Mouse (Mus musculus) frontal cortex, postnatal 36 days (tissue): ENCODE measurements at regions not wholly inside any gene's neighbourhood (a gene's known extent, or its start where the extent isn't known, plus 50 kb on each side); places are given as distances from the start of the nearest gene placed in this dataset.

ENCODE experiments used
- DNase-seq, 2 experiments: peaks; one replicate each; pipeline ENCODE4 v3.0.0; 2022; ENCODE audit warnings: low spot score in 2 of 2

DNA sequence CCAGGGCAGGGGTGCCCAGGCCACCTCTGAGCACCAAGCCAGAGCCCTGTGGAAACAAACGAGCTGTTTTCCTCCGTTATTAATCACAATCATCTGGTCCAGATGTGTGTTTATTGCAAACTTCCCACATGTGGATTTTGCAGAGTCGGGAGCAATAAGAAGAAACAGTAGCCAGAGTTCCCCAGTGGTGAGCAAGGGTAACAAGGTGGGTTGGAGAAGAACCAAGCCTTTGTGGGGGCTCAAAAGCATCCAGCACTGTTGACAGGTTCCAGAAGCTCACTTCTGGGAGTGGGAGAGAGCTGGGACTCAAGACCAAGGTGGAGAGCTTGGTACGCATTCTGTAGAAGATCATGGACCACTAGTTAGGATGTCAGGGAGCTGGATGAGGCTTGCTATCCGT lies 63.6 kb downstream of the Hif1an start:
- DNase-seq: no peak

DNA sequence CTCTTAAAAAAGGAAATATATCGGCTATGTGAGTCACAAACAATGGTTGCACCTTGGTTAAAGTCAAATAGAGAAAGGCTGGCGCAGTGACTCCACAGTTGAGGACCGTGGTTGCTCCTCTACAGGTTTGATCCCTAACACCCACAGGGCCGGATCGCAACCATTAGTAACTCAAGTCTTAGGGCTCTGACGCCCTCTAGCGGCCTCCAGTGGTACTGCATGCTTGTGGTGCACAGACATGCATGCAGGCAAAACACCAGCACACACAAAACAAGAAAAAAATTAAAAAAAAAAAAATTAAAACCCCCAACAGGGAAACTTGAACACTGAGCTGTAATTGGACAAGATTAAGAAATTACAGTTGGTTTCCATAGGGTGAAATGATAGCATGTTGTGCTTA lies 67.1 kb downstream of the Hif1an start:
- no peak for DNase-seq

DNA sequence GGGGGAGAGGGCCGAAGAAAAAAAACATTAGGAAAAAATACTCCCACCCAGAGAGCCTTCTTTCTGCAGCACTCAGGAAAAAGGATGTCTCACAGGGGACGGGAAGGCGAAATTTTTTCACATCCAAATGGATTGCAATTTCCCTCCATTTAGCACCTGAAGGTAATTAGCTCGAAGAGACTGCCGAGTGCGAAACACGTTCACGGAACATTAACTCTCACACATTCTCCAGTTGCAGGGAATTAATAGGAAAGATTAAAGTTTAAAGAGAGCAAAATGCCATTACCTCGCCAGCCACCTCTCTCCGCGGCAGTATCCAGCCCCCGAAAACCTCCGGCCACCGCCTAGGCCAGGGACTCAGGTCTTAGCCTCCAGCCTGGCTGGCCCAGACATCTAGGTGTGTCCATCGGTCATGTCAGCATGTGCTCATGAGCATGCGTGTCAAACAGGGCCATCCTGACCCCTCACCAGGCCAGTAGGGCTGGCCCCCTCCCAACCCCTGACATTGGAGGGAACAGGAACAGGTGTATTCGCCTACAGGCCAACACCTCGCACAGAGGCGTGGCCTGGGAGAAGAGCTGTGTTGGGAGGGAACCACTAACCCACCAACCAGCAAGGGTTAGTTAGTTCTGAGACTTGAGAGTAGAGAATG lies 68.8 kb downstream of the Hif1an start:
- no peak for DNase-seq

DNA sequence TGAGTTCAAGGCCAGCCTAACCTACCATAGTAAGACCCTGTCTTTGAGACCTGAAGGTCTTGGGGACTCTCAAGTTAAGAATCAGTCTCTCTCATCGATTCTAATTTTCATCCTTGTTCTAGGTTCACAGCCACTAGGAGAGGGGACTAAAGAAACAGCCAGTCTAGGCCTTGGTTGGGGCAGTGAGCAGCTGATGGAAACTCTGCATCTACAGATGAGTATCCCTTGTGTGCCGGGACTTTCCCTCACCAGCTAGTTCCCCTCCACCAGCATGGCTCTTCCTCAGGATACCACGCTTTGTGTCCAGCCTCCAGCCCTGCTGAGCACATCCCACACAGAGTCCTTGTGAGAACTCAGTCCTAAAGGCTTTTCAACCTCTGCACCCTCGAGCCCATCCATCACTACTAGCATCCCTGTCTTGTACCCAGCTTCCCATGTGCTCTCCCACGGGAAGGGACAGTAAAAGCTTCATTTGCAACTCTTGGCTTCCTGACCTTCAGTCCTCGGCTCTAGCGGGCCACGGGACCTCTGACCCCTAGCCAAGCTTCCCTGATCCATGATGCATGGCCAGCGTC lies 74.6 kb downstream of the Hif1an start:
- DNase-seq: no peak

DNA sequence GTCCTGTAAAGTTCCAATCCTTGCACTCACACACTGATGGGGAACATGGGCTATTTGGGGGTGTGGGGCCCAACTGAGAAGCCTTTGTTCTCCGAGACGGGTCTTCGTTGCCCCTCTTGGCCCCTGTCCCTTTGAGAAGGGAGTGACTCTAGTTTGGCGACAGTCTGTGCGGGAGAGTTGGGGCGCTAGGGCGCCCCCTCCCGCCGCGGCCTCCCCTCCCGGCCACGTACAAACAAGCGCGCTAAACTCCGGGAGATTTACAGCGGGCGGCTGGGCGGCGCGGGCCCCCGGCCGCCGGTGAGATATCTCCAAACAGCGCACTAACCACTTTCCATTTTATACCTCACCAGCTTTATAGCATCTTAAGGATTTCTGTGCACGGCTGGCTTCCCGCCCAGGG lies 77.4 kb downstream of the Hif1an start:
- no peak for DNase-seq

DNA sequence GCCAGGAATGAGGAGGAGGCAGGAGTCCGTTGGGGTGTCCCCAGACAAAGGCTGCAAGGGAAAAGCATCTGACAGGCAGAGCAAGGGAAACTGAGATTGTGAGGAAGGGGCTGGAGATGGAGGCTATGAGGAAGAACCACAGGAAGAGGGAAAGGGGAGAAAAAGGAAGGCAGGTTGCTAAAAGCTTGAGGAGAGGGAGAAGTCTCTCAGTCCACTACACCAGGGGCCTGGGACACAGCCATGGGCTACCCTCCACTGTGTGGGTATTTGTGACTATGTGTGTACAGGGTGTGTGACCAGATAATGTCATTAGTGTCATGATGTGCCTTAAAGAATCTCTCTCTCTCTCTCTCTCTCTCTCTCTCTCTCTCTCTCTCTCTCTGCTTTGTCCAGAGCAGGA lies 77.9 kb downstream of the Hif1an start:
- no peak for DNase-seq

DNA sequence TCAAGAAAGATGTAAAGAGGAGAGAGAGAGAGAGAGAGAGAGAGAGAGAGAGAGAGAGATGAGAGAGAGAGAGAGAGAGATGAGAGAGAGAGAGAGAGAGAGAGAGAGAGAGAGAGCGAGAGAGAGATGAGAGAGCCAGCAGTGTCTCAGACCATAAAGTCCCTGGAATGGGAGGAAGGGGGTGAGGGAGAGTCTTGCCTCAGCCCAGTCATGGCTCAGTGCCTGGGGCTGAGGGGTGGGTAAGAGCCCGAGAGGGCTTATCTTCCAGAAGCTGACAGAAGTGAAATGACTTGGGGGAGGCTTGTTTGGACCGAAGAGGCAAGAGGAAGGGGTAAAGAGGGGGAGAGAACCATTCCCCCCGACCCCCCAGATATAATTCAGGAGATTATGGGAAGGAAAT lies 79.6 kb downstream of the Hif1an start:
- no peak for DNase-seq

DNA sequence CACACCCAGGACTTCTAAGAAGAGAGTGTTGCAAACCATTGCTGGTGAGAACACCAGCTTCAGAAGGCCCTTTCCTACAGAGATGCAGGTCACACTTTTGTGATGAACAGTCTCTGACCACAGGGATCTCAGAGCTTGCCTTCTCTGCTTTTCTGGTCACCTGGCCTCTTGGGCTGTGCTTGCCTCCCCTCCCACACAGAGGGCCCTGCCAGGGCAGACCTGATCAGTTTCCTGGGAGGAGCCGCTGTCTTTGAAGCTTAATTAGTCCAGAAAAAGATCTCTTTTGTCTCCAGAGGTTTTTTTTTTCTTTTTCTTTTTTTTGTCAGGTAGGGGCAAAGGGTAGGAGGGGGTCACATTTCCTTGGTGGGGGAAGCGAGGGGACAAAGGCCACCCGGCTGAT lies 81.7 kb downstream of the Hif1an start:
- no peak for DNase-seq

DNA sequence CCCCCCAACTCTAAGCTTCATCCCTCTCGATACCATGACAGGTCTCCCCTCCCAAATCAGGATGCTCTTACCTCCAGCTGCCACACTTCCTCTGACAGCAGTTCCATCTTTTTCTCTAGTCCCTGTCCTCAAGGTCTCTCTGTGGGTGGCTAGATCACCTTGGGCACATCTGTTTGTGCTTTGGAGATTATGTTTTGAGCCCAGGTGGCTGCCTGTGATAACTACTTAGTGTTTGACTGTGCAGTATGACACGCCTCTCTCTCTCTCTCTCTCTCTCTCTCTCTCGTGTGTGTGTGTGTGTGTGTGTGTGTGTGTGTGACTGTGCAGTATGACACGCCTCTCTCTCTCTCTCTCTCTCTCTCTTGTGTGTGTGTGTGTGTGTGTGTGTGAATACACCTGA lies 82.3 kb downstream of the Hif1an start:
- DNase-seq: no peak

DNA sequence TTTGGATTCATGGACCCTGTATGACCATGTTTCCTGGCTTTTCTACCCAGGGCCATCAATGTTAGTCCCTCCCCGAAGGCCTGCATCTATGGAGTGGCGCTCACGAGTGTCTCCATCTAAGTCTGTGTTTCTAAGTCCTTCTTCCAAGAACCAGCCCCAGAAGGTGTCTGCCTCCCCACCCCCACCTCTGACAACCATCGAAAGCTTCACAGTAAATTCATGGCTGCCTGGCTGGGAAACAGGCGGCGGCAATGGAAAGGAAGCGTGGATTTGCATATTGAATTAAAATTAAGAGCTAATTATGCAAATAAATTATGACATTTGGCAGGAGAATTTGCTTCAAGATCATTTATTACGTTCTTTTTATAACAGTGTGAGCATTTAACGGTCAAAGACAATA lies 83.9 kb downstream of the Hif1an start:
- no peak for DNase-seq

DNA sequence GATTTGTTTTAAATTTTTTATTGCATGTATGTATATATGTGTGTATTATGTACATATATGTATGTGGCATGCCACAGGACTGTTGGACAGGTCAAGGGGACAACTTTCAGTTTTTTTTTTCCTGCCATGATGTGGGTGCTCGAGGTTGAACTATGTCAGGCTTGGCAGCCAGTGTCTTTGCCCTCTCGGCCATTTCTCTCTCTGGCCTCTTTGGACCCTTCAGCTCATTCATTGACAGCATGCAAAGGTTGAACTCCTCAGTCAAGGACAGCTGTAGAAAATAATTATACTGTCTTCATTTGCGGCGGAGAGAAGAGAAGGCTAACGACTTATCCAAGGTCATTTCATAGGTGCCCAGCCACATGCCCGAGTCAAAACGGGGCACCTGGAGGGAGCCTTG lies 86.6 kb downstream of the Hif1an start:
- no peak for DNase-seq

DNA sequence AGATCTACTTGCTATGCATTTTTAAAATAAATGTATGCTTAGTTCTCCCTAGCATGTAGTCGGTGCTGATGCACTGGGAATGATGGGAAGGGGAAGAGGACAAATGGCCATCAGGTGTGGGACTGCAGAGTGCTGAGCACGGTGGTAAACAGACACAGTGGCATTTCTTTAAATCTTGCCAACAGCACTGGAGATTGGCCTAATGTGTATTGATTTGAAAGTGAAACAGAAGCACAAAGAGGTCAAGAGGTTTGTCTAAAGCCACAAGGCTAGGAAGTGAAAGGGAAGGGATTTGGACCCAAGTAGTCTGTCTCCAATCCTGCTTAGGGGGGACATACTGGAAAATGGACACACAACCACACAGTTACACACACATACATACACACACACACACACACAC lies 88.2 kb downstream of the Hif1an start:
- DNase-seq: no peak

DNA sequence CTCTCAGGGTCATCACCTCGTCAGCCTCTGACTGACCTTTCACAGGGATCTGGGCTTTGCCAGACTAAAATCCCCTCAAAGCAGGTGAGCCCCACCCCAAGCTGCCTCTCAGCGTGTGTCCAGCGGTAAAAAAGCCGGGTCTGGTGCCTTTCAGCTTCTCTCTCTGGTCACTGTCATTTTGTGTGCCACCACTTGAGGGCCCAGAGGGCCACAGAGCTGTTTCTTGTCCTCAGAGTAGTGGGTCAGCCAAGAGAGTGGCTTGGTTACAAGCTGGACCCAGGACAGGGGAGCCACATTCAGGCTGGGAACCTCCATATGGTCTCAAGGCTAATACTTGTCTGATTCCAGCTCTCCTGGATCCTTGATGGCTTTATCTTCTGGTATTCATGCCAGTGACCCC lies 89.0 kb downstream of the Hif1an start:
- no peak for DNase-seq

DNA sequence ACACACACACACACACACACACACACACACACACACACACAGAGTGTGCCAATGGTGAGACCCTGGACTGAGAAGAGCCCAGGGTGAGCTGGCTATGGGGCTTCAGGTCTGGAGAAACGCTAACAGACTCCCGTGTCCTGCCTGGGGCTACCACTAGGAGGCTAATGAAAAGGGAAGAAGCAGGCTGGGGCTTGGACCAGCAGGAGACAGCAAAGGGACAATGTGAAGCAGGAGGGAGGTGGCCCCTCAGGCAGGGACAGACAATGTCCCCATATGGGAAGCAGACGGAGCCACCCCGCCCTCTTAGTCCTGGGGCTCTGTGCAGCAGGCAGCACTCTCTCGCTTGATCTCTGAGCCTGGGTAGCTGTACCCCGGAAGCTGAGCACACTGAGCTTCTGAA lies 93.1 kb downstream of the Hif1an start:
- DNase-seq: no peak

DNA sequence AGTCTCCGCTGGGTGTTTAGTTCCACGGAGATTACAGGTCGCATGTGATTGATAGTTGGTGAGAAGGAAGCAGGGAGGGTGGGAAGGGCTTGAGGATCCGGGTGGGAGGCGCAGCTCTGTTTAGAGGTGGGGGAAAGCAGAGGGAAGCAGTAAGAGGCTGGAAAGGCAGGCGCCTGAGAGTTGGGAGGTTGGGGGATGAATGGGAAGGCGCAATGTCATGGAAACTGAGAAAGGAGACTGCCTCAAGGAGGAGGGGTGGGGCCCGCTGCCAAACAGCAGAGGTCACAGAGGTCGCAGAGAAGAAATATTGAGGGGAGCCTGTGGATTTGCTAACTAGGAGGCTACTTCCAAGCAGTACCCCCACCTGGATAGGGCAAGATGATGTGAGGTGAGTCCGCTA lies 96.5 kb upstream of the Pax2 start:
- DNase-seq: no peak

DNA sequence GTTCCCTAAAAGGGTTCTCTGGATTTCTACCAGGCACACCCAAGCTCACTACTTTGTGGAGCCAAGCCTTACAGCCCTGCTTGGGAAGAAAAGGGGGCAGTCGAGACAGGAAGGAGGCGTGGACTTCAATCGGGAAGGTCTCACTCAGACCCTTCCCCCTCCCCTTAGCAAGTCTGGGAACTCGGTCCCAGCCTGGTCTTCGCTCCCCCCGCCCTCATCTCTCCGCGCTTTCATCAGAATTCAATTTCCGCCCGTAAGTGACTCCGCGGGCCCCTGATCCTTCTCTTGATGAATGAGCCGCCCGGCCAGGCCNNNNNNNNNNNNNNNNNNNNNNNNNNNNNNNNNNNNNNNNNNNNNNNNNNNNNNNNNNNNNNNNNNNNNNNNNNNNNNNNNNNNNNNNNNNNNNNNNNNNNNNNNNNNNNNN lies 86.3 kb upstream of the Pax2 start:
- DNase-seq: no peak

DNA sequence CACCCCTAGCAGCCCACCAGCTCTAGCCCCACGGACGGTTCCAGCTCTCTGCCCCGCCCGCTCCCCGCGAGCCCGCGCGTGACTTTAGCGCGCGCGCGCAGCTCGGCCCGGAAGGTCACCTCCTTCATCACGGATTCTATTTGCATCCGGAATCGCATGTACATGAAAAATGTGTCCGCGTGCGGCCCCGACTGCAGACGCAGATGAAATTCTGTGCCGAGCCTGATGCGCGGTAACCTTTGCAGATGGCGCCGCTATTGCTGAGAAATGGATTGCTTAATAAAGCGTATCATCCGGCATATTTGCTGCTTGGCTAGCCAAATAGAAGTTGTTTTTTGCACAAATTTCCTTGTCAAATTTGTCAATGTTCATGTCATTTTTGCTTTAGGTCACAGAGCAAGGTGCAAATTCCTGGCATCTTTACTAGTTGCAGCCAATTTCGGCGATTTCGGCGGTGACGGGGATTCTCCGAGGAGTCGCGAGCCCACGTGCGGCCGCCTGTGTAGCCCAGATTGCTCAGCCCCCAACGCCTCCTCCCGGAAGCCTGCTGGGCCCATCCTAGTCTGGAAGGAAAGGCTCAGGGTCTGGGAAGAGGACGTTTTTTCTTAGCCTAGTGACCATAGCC lies 81.1 kb upstream of the Pax2 start:
- DNase-seq: peak in 1 of 2 experiments; percentile 23

DNA sequence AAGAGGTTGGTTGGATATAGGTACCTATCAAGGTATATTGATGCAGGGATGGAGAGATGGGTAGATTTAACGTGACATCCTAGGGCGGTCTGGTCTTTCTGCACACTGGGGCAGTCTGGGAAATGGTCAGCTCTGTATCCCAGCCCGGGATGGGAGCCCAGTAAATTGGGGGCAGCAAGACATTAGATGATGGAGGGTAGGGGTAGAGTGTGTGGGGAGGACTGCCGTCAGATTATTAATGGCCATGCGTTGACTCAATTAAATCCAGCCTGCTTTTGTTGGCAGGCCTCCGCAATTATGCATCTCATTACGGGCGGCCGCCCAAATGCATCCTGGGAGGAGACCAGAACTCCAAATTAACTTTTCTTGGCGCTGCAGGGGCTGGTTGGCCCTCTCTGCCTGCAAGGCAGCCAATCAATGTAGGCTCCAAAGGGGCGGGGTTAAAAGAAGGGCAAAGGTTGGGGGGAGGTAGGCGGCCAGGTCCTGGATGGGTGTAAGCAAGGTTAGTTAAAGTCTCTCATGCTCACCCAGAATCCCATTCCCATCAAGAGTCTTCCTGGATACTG lies 79.2 kb upstream of the Pax2 start:
- DNase-seq: no peak

DNA sequence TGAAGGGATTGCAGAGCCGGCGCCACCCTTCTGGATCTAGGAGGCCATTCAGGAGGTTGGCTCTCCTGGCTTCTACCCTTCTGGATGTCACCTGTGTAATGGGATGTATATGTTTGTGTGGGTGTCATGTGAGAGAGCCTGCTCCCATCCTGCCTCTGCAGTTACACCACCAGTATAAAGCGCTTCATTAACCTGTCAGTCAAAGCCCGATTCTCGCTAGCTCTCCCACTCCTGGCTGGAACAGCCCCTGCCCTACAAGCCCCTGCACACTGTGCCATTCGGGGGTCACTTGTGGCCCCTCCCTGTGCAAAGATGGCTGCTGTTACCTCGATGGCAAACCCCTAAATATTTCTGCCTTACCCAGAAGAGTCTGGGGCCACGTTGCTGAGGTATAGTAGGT lies 78.5 kb upstream of the Pax2 start:
- DNase-seq: no peak

DNA sequence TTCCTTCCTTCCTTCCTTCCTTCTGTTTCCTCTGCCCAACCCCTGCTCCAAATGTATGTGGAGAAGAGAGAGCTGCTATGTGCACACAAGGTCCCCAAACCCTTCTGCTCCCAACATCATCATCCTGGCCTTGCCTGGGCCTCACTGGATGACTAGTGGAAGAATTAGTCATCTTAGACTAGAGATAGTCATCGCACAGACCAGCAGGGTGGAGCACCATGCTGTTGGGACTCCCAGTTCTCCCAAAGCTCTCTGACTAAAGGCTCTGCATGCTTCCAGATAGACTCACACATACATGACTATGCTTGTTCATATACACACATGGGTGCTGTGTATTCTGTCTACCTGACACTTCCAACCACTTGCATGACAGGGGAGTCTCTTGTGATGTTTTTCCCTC lies 77.2 kb upstream of the Pax2 start:
- DNase-seq: no peak

DNA sequence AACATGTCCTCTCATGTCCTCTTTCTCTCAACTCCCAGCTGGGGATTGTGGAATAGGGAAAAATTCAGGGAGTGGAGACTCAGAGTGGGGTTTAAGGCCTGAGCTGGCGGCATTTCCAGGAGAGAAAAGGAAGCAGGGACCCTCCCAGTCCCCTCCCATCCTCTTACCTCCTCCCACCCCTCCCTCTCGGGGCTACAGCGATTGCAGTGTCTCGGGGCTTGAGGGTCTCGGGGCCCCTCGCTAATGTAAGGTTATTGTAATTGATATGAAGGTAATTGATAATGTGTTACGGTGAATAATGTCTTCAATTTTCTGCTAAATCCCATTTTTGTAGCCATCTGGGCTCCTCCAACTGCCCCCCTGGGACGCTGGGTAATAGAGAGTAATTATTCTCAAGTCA lies 74.2 kb upstream of the Pax2 start:
- DNase-seq: no peak

DNA sequence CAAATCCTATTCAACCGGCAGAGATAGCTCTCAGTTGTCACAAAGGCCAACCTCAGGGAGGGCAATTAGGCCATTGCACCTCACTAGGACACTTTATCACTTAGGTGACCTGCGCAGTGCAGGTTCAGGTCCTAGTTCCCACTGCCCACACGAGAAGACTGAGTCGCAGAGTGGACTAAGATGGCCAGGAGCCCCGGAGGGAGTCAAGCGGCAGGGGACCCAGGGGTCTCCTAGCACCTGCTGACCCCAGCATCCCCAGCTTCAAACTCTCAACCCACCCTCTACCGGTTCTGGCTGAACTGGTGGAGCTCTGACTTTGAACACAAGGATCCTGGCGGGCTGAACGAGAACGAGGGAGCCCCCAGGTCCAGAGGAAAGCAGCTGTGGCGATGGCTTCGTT lies 72.7 kb upstream of the Pax2 start:
- DNase-seq: no peak

DNA sequence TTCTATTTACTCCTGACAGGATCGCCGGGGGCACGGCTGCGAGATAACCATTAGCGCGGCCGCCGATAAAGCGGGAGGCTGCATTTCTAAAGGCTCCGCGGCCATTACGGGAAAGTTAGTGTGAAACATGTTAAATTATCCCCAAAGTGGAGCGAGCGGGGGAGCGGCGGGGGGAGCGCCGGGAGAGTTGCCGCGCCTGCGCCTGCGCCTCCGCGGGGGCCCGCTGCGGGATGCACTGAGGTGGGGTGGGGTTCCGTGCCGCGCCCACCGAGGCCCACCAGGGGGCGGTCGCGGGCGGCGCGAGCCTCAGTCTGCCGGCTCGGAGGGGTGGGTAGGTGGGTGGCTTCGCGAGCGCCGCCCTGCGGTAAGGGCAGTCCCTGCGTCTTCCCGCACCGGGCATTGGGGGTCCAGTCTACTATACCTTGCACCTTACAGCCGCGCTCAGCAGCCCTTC lies 71.8 kb upstream of the Pax2 start:
- peak in 1 of 2 experiments; percentile 10 for DNase-seq
